12 mouse cellular contexts compared by ENCODE assay signal in genomic region chr5:108015422-108015821, GRCm38 (mm10). TPM values are rescaled to one million over a fixed set of nuclear protein-coding genes. Genes with fewer than 3 reads are reported as not detected.
DNase-seq lines count a peak whose midpoint lies in the region; ATAC-seq lines count a peak whose summit lies in the region.
"Had no signal": no experiment of that assay in that cellular context is flagged by ENCODE, and none has a peak within 500 bp of the region (broad histone marks: within the 10 kb centered on the region; RNA-seq: fewer than 3 reads in every experiment).

No protein-coding gene starts in this region.

- no peak overlapping the region for H3K27ac ChIP-seq in midbrain, embryonic 14.5 days (replicated peaks; ENCODE audit: low read depth, low read length)
- no peak overlapping the region for H3K27ac ChIP-seq in midbrain, embryonic 13.5 days
- no peak overlapping the region for H3K27ac ChIP-seq in hindbrain, embryonic 10.5 days
- H3K27ac ChIP-seq: liver, embryonic 12.5 days had no signal

- ATAC-seq in midbrain, embryonic 14.5 days (ENCODE audit: low FRiP score, low TSS enrichment), result no peak
- no peak for ATAC-seq in midbrain, embryonic 13.5 days
- ATAC-seq: liver, embryonic 12.5 days had no signal

- no peaks in the 10 kb centered on the region for H3K27me3 ChIP-seq in midbrain, embryonic 14.5 days (ENCODE audit: control insufficient read depth, insufficient read depth, low read length)
- H3K27me3 ChIP-seq in midbrain, embryonic 13.5 days, result no peaks in the 10 kb centered on the region
- no peaks in the 10 kb centered on the region for H3K27me3 ChIP-seq in hindbrain, embryonic 10.5 days (ENCODE audit: insufficient read depth, poor library complexity, severe bottlenecking)
- H3K27me3 ChIP-seq: liver, embryonic 12.5 days had no signal

- H3K4me2 ChIP-seq in midbrain, embryonic 14.5 days (ENCODE audit: low read length), result no peak overlapping the region
- H3K4me2 ChIP-seq in midbrain, embryonic 13.5 days (replicated peaks), result no peak overlapping the region
- H3K4me2 ChIP-seq: liver, embryonic 12.5 days had no signal

- intact Hi-C loops in heart, postnatal 10 days (cut with DNase I), result no loop called here

- no peaks in the 10 kb centered on the region for H3K9me3 ChIP-seq in midbrain, embryonic 14.5 days (ENCODE audit: control insufficient read depth, low read length)
- no peaks in the 10 kb centered on the region for H3K9me3 ChIP-seq in midbrain, embryonic 13.5 days
- H3K9me3 ChIP-seq in hindbrain, embryonic 10.5 days, result no peaks in the 10 kb centered on the region
- H3K9me3 ChIP-seq: liver, embryonic 12.5 days had no signal

- H3K4me1 ChIP-seq in midbrain, embryonic 14.5 days (ENCODE audit: control insufficient read depth, insufficient read depth, low read length), result no peaks in the 10 kb centered on the region
- H3K4me1 ChIP-seq in midbrain, embryonic 13.5 days (replicated peaks), result no peaks in the 10 kb centered on the region
- no peaks in the 10 kb centered on the region for H3K4me1 ChIP-seq in hindbrain, embryonic 10.5 days (replicated peaks)

- peak; percentile 37 to 77 for DNase-seq in adrenal gland, adult (ENCODE audit: inconsistent age in 2 of 2, low spot score in 1 of 2)
- no peak for DNase-seq in adrenal gland, adult 18-20 months (ENCODE audit: low spot score in 2 of 2)
- DNase-seq in midbrain, embryonic 14.5 days, result peak; percentile 3
- peak; percentile 65 to 68 for DNase-seq in heart, postnatal 10 days
- no peak for DNase-seq in left cerebral cortex, adult 9 months (ENCODE audit: low spot score in 2 of 2)
- no peak for DNase-seq in hindbrain, embryonic 10.5 days (ENCODE audit: low spot score)
- no peak for DNase-seq in cerebellum, adult 9-10 months
- DNase-seq: embryo, embryonic 11 days; spleen, adult 18-20 months; thymus, postnatal 25 days had no signal

- no peaks in the 10 kb centered on the region for H3K36me3 ChIP-seq in midbrain, embryonic 14.5 days (ENCODE audit: control insufficient read depth, insufficient read depth, low read length)
- H3K36me3 ChIP-seq in midbrain, embryonic 13.5 days, result no peaks in the 10 kb centered on the region
- no peaks in the 10 kb centered on the region for H3K36me3 ChIP-seq in hindbrain, embryonic 10.5 days
- H3K36me3 ChIP-seq: liver, embryonic 12.5 days had no signal

- no peak overlapping the region for H3K4me3 ChIP-seq in midbrain, embryonic 14.5 days (replicated peaks; ENCODE audit: low read depth, low read length)
- H3K4me3 ChIP-seq in midbrain, embryonic 13.5 days (replicated peaks), result no peak overlapping the region
- H3K4me3 ChIP-seq in hindbrain, embryonic 10.5 days, result no peak overlapping the region
- H3K4me3 ChIP-seq: liver, embryonic 12.5 days had no signal

- no peak overlapping the region for H3K9ac ChIP-seq in midbrain, embryonic 14.5 days (replicated peaks; ENCODE audit: low read length)
- no peak overlapping the region for H3K9ac ChIP-seq in midbrain, embryonic 13.5 days (replicated peaks)
- H3K9ac ChIP-seq: liver, embryonic 12.5 days had no signal

- WGBS in midbrain, embryonic 14.5 days, result 72% methylated on average over 7 of the region's 7 CpGs
- 77% methylated on average over 7 of the region's 7 CpGs for WGBS in midbrain, embryonic 13.5 days
- 82% methylated on average over 7 of the region's 7 CpGs for WGBS in hindbrain, embryonic 10.5 days

RNA-seq across cellular contexts. Expression of gene Fam69a, which starts 28.5 kb away (rescaled TPM):
- total RNA-seq in adrenal gland, adult 18-20 months (2021), result 1 to 10 TPM; 3.7 to 5.2 TPM
- polyA plus RNA-seq in midbrain, embryonic 14.5 days (2014; fragmentation: Nextera tagmentation; extraction: Ambion mirVana), result 48.5 and 53.9 TPM in 2 replicates
- 36.0 and 38.7 TPM in 2 replicates for polyA plus RNA-seq in midbrain, embryonic 13.5 days (2015; fragmentation: Nextera tagmentation; extraction: Ambion mirVana)
- total RNA-seq in heart, postnatal 10 days (2021), result 10 to 100 TPM in 1 of 2 experiments, 1 to 10 TPM in 1; 9.0 to 10.4 TPM
- 18.6 and 22.2 TPM in 2 replicates for polyA plus RNA-seq in hindbrain, embryonic 10.5 days (2016; fragmentation: Nextera tagmentation; extraction: Ambion mirVana)

RNA-seq across cellular contexts. Expression of gene Mtf2, which starts 50.1 kb away (rescaled TPM):
- 10 to 100 TPM; 16.4 to 27.0 TPM for total RNA-seq in adrenal gland, adult 18-20 months (2021)
- polyA plus RNA-seq in midbrain, embryonic 14.5 days (2014; fragmentation: Nextera tagmentation; extraction: Ambion mirVana), result 91.4 and 113 TPM in 2 replicates
- polyA plus RNA-seq in midbrain, embryonic 13.5 days (2015; fragmentation: Nextera tagmentation; extraction: Ambion mirVana), result 140 and 146 TPM in 2 replicates
- total RNA-seq in heart, postnatal 10 days (2021), result 10 to 100 TPM; 19.7 to 24.9 TPM
- 120 and 161 TPM in 2 replicates for polyA plus RNA-seq in hindbrain, embryonic 10.5 days (2016; fragmentation: Nextera tagmentation; extraction: Ambion mirVana)

Comparison
In these comparisons a context has a peak if more than half of its experiments do, and no peak if none do; other contexts are left out.
1. DNase-seq: peak in adrenal gland, adult (2 of 2), midbrain, embryonic 14.5 days (single experiment) and heart, postnatal 10 days (2 of 2); none in adrenal gland, adult 18-20 months (0 of 2), left cerebral cortex, adult 9 months (0 of 2), hindbrain, embryonic 10.5 days (single experiment) and cerebellum, adult 9-10 months (single experiment).